Mouse (Mus musculus) liver, embryonic 14.5 days (tissue): ENCODE measurements around the gene Kcnn1. TPM values are rescaled to one million over a fixed set of nuclear protein-coding genes. Genes with fewer than 3 reads are reported as not detected.

Experiments
- ATAC-seq: fragments of 200-750 bp; cut with Nextera tagmentation; 2 replicates; pipeline ENCODE4 v1.8.0; 2017; ENCODE audit warnings: moderate number of reproducible peaks, mild to moderate bottlenecking, moderate library complexity; ENCODE audit not compliant: insufficient read depth
- DNase-seq, 3 experiments: peaks; one replicate each; pipeline ENCODE4 v3.0.0-alpha.2; 2012 to 2013; ENCODE audit warnings: low read depth in 3 of 3, low spot score in 3 of 3
- H3K27ac ChIP-seq: fragments of 300-500 bp; sonication (generic); 2 replicates; pipeline ENCODE4 v1.5.1; 2014; ENCODE audit warnings: moderate library complexity, mild to moderate bottlenecking, control low read depth, inconsistent platforms
- H3K27me3 ChIP-seq: fragments of 300-500 bp; sonication (generic); 2 replicates; pipeline ENCODE4 v1.6.1; 2014; ENCODE audit warnings: mild to moderate bottlenecking, low read length, moderate library complexity; ENCODE audit not compliant: control insufficient read depth, insufficient read depth
- H3K36me3 ChIP-seq: fragments of 300-500 bp; sonication (generic); replicated peaks from 2 replicates; pipeline ENCODE4 v1.6.1; 2014; ENCODE audit warnings: low read depth; ENCODE audit not compliant: control insufficient read depth, insufficient read depth
- H3K4me1 ChIP-seq, 2 experiments: fragments of 200-500 bp in 1 of 2; fragments of 300-500 bp in 1 of 2; sonication (generic) in 1 of 2; replicated peaks; 2 replicates each; pipeline ENCODE4 v1.6.1; 2012 to 2014; ENCODE audit warnings: antibody characterized with exemption in 1 of 2, inconsistent platforms in 1 of 2, low read length in 1 of 2; ENCODE audit not compliant: control insufficient read depth in 2 of 2, insufficient read depth in 2 of 2
- H3K4me2 ChIP-seq: fragments of 300-500 bp; sonication (generic); 2 replicates; pipeline ENCODE4 v1.6.1; 2014; ENCODE audit warnings: low read depth, mild to moderate bottlenecking, control low read depth, moderate library complexity
- H3K4me3 ChIP-seq, 2 experiments: fragments of 200-500 bp in 1 of 2; fragments of 300-500 bp in 1 of 2; sonication (generic) in 1 of 2; 2 replicates each; pipeline ENCODE4 v1.5.1; 2012 to 2014; ENCODE audit warnings: low read depth in 2 of 2, low read length in 2 of 2, mild to moderate bottlenecking in 2 of 2, control low read depth in 1 of 2, inconsistent platforms in 1 of 2, moderate library complexity in 1 of 2; ENCODE audit not compliant: insufficient read depth in 1 of 2
- H3K9ac ChIP-seq: fragments of 300-500 bp; sonication (generic); replicated peaks from 2 replicates; pipeline ENCODE4 v1.6.1; 2014; ENCODE audit warnings: mild to moderate bottlenecking, control low read depth, moderate library complexity
- H3K9me3 ChIP-seq: fragments of 300-500 bp; sonication (generic); 2 replicates; pipeline ENCODE4 v1.6.1; 2016; ENCODE audit warnings: low read length, mixed read lengths; ENCODE audit not compliant: control insufficient read depth
- CTCF ChIP-seq: IDR thresholded peaks from 2 replicates; pipeline ENCODE4 v1.5.1; 2016; ENCODE audit warnings: antibody characterized with exemption, low read depth, control low read depth
- EP300 ChIP-seq: IDR thresholded peaks from 2 replicates; pipeline ENCODE4 v1.6.1; 2016; ENCODE audit warnings: antibody characterized with exemption, low read depth
- WGBS: fragments of 180-500 bp; shearing (Covaris S2); extraction: QIAGEN DNeasy Blood & Tissue Kit; methylation state at CpG from one replicate; pipeline ENCODE4 v1.1.7; 2014; ENCODE audit not compliant: insufficient replicate concordance; 5-methylcytosine and 5-hydroxymethylcytosine counted together
- polyA plus RNA-seq, 2 experiments: library from polyadenylated mRNA; depleted of rRNA in 1 of 2; stranded (reverse) in 1 of 2; unstranded in 1 of 2; fragments of >200 nt; fragmentation: Nextera tagmentation in 1 of 2; extraction: Ambion mirVana in 1 of 2; gene quantifications; 2 replicates each; pipeline versions ENCODE4 v1.2.1 to v1.2.3; 2012 to 2014

Kcnn1 gene
- polyA plus RNA-seq, 2 experiments: 0.17 to 0.27 TPM

GRCm38 (mm10) chr8:70869601-70870041 is 6.6 kb upstream of the Kcnn1 start:
- Histone ChIP-seq H3K27me3 (peaks cover 6% of the 10 kb centered on the region), H3K9me3 (no peaks in the 10 kb centered on the region), H3K9ac (no peak overlapping the region), H3K27ac (no peak overlapping the region), H3K4me1 (peaks cover 15 to 20% of the 10 kb centered on the region in 2 experiments), H3K36me3 (no peaks in the 10 kb centered on the region), H3K4me3 (no peak overlapping the region), H3K4me2 (no peak overlapping the region)
- TF ChIP-seq EP300 (no peak), CTCF (peak; percentile 99)
- ATAC-seq: no peak
- DNase-seq: peak; percentile 53 to 60 (median 58)
- 49% methylated on average over 16 of the region's 16 CpGs for WGBS

GRCm38 (mm10) chr8:70869199-70869571 is 6.1 kb upstream of the Kcnn1 start:
- Histone ChIP-seq H3K4me3 (no peak overlapping the region), H3K9ac (no peak overlapping the region), H3K4me2 (peak overlapping the region; percentile 64), H3K27ac (peak overlapping the region; percentile 20; the same call in 1 of the 2 replicates), H3K9me3 (no peaks in the 10 kb centered on the region), H3K36me3 (no peaks in the 10 kb centered on the region), H3K4me1 (peaks cover 15 to 20% of the 10 kb centered on the region in 2 experiments), H3K27me3 (peaks cover 11% of the 10 kb centered on the region)
- 55% methylated on average over 5 of the region's 5 CpGs for WGBS
- TF ChIP-seq EP300 (no peak), CTCF (no peak)
- DNase-seq (no peak), ATAC-seq (no peak)

GRCm38 (mm10) chr8:70868559-70869198 is 5.6 kb upstream of the Kcnn1 start:
- ATAC-seq (no peak), DNase-seq (peak; percentile 55 to 64 (median 62))
- TF ChIP-seq CTCF (peak; percentile 47; the same call in 1 of the 2 replicates), EP300 (no peak)
- Histone ChIP-seq H3K4me2 (peak overlapping the region; percentile 64), H3K9me3 (no peaks in the 10 kb centered on the region), H3K4me3 (peak overlapping the region; percentile 2 to 34; a peak in 3 of 4 replicates), H3K27me3 (peaks cover 16% of the 10 kb centered on the region), H3K27ac (peak overlapping the region; percentile 20; the same call in 1 of the 2 replicates), H3K9ac (peak overlapping the region; percentile 24; the same call in 1 of the 2 replicates), H3K4me1 (peaks cover 15 to 20% of the 10 kb centered on the region in 2 experiments), H3K36me3 (no peaks in the 10 kb centered on the region)
- 40% methylated on average over 39 of the region's 40 CpGs for WGBS

- Histone ChIP-seq H3K27ac (peak overlapping the region; percentile 83; the same call in 1 of the 2 replicates), H3K4me1 (peaks cover 15 to 18% of the 10 kb centered on the region in 2 experiments), H3K4me3 (no peak overlapping the region; a peak in 1 of 4 replicates), H3K4me2 (peak overlapping the region; percentile 76), H3K9me3 (no peaks in the 10 kb centered on the region), H3K36me3 (no peaks in the 10 kb centered on the region), H3K27me3 (peaks cover 37% of the 10 kb centered on the region), H3K9ac (no peak overlapping the region)
- ATAC-seq (no peak), DNase-seq (no peak)
- 83% methylated on average over 7 of the region's 7 CpGs for WGBS
- TF ChIP-seq EP300 (no peak), CTCF (no peak)
These were observed 3.5 kb upstream of the Kcnn1 start for GRCm38 (mm10) chr8:70866566-70866965.

- Histone ChIP-seq H3K4me2 (peak overlapping the region; percentile 76), H3K4me1 (peaks cover 15 to 18% of the 10 kb centered on the region in 2 experiments), H3K4me3 (peak overlapping the region; percentile 49 to 65), H3K27ac (peak overlapping the region; percentile 83), H3K27me3 (peaks cover 41% of the 10 kb centered on the region), H3K9ac (peak overlapping the region; percentile 29; the same call in 1 of the 2 replicates), H3K9me3 (no peaks in the 10 kb centered on the region), H3K36me3 (no peaks in the 10 kb centered on the region)
- DNase-seq (no peak), ATAC-seq (peak; percentile 19; the same call in 1 of the 2 replicates)
- TF ChIP-seq EP300 (no peak), CTCF (peak; percentile 25; the same call in 1 of the 2 replicates)
- WGBS: 11% methylated on average over 12 of the region's 12 CpGs
These were observed 3.0 kb upstream of the Kcnn1 start for GRCm38 (mm10) chr8:70866001-70866520.
